Mouse (Mus musculus): ENCODE data around the gene Cgas.

Cgas gene

GRCm38 (mm10) chr9:78385893-78386292 lies 57.1 kb downstream of the Cgas start:
- DNase-seq (ENCODE audit: low spot score in 2 of 2), result no peak
